ENCODE assay signal across 8 mouse cellular contexts in genomic region chr14:60784427-60785315, GRCm38 (mm10). TPM values are rescaled to one million over a fixed set of nuclear protein-coding genes. Genes with fewer than 3 reads are reported as not detected.
DNase-seq lines count a peak whose midpoint lies in the region; ATAC-seq lines count a peak whose summit lies in the region.

TSS of gene Mipep (plus strand) at chr14:60784573.

- no peaks in the 10 kb centered on the region for H3K9me3 ChIP-seq in hindbrain, embryonic 12.5 days (replicated peaks)

- 0 out of 2 replicates have a peak within 1 kb of the TSS, but pooled peaks have one; percentile 12 for H3K27ac ChIP-seq in hindbrain, embryonic 12.5 days

- peak within 1 kb of the TSS; percentile 73 for H3K4me2 ChIP-seq in hindbrain, embryonic 12.5 days (replicated peaks)

- peak within 1 kb of the TSS; percentile 59 for H3K4me3 ChIP-seq in hindbrain, embryonic 12.5 days

- ATAC-seq in hindbrain, embryonic 12.5 days (ENCODE audit: low FRiP score), result peak; percentile 90

- peak; percentile 90 for DNase-seq in NIH3T3 (ENCODE audit: low read depth)
- DNase-seq in cerebellum, postnatal 10 days, result peak; percentile 88 to 91
- DNase-seq in frontal cortex, postnatal 10 days (ENCODE audit: low spot score in 2 of 2), result peak; percentile 66 to 82
- DNase-seq in layer of hippocampus, postnatal 14 days (ENCODE audit: low spot score in 2 of 2), result peak; percentile 76 to 90
- peak; percentile 86 for DNase-seq in lung, postnatal 14 days
- DNase-seq in retina, adult 2 months (ENCODE audit: low read depth, low spot score), result peak; percentile 85
- peak; percentile 86 to 87 for DNase-seq in thymus, postnatal 36 days

- peaks cover 3% of the 10 kb centered on the region; the same call in 1 of the 2 replicates for H3K36me3 ChIP-seq in hindbrain, embryonic 12.5 days

- peaks cover 5% of the 10 kb centered on the region for H3K4me1 ChIP-seq in hindbrain, embryonic 12.5 days

- peaks cover 8% of the 10 kb centered on the region for H3K27me3 ChIP-seq in hindbrain, embryonic 12.5 days

- under 1% methylated on average over 60 of the region's 61 CpGs for WGBS in hindbrain, embryonic 12.5 days

- peak within 1 kb of the TSS; percentile 66 for H3K9ac ChIP-seq in hindbrain, embryonic 12.5 days

RNA-seq across cellular contexts. Expression of gene Mipep, which starts in this region (rescaled TPM):
- 21.4 and 22.3 TPM in 2 replicates for polyA plus RNA-seq in hindbrain, embryonic 12.5 days (2016; fragmentation: Nextera tagmentation; extraction: Ambion mirVana)
- total RNA-seq in layer of hippocampus, postnatal 14 days (2021), result 10 to 100 TPM; 29.2 to 29.5 TPM

Comparison
In these comparisons a context has a peak if more than half of its experiments do, and no peak if none do; other contexts are left out.
1. Peak in every context shown above with its lines: DNase-seq, ATAC-seq, H3K4me3 ChIP-seq and H3K27ac ChIP-seq.